Mouse (Mus musculus) C2C12 (cell line): ENCODE results near the gene Fam53b. TPM values are rescaled to one million over a fixed set of nuclear protein-coding genes. Genes with fewer than 3 reads are reported as not detected.

ENCODE experiments used
- H3K27me3 ChIP-seq: one replicate; pipeline ENCODE4 v1.6.1; 2011; ENCODE audit not compliant: control insufficient read depth, insufficient read depth, insufficient read length
- H3K36me3 ChIP-seq: one replicate; pipeline ENCODE4 v1.6.1; 2011; ENCODE audit not compliant: control insufficient read depth, insufficient read depth
- H3K4me3 ChIP-seq: one replicate; pipeline ENCODE4 v1.5.1; 2011; ENCODE audit warnings: mild to moderate bottlenecking, control low read depth; ENCODE audit not compliant: poor library complexity, insufficient read depth, severe bottlenecking
- H3K79me2 ChIP-seq: one replicate; pipeline ENCODE4 v1.6.1; 2011; ENCODE audit not compliant: control insufficient read depth, insufficient read depth
- H3K79me3 ChIP-seq: one replicate; pipeline ENCODE4 v1.6.1; 2011; ENCODE audit warnings: low read depth, control low read depth
- H3ac ChIP-seq: one replicate; pipeline ENCODE3; 2011; ENCODE audit warnings: low read depth; ENCODE audit not compliant: control insufficient read depth, insufficient read length
- CEBPB ChIP-seq: IDR thresholded peaks from one replicate; pipeline ENCODE4 v1.6.1; 2011; ENCODE audit warnings: low read depth, mild to moderate bottlenecking, control low read depth, moderate library complexity
- CTCF ChIP-seq: IDR thresholded peaks from one replicate; pipeline ENCODE4 v1.5.1; 2011; ENCODE audit not compliant: control insufficient read depth, insufficient read depth, insufficient read length
- FOSL1 ChIP-seq: IDR thresholded peaks from one replicate; pipeline ENCODE4 v1.8.0; 2011; ENCODE audit warnings: mild to moderate bottlenecking, low read length; ENCODE audit not compliant: poor library complexity, insufficient read depth, severe bottlenecking
- MAX ChIP-seq: IDR thresholded peaks from one replicate; pipeline ENCODE4 v1.6.1; 2011; ENCODE audit warnings: mild to moderate bottlenecking, control low read depth
- MYOD1 ChIP-seq: IDR thresholded peaks from one replicate; pipeline ENCODE4 v1.6.1; 2011; ENCODE audit warnings: low read depth; ENCODE audit not compliant: control insufficient read depth, insufficient read length
- MYOG ChIP-seq: IDR thresholded peaks from one replicate; pipeline ENCODE4 v1.6.1; 2011; ENCODE audit not compliant: control insufficient read depth, insufficient read length; ENCODE audit errors: extremely low read depth
- USF1 ChIP-seq: IDR thresholded peaks from one replicate; pipeline ENCODE4 v1.6.1; 2011; ENCODE audit warnings: low read depth, mild to moderate bottlenecking, control low read depth, moderate library complexity
- polyA plus RNA-seq: library from polyadenylated mRNA; unstranded; fragments of >200 nt; fragmentation: generic; extraction: Trizol; gene quantifications from one replicate; pipeline ENCODE4 v1.2.1, GENCODE M21; 2012; ENCODE audit warnings: missing spikeins

Gene Fam53b
- polyA plus RNA-seq, 1 experiment = 3.2 TPM

DNA sequence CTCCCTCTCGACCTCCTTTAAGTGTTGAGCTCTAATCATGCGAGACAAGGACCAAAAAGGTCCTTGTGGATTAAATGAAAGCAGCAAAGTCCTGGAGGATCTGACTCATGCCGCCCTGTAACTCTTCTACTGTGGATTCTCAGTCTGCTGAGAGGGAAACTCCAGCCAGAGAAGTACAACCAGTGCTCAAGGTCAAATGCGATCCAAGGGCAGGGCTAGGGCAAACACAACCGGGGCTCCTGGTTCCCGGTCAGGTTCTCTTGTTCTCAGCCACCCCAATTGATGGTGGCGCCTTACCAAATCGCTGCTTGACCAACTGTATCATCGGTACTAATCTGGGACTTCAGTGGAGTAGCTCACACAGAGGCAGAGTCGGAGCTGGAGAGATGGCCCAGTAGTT lies 12.8 kb downstream of the Fam53b start:
- no peaks in the 10 kb centered on the region for H3K27me3 ChIP-seq
- H3ac ChIP-seq = no peak overlapping the region
- no peaks in the 10 kb centered on the region for H3K36me3 ChIP-seq
- H3K4me3 ChIP-seq = no peak overlapping the region
- H3K79me2 ChIP-seq = no peaks in the 10 kb centered on the region
- no peaks in the 10 kb centered on the region for H3K79me3 ChIP-seq
- TF ChIP-seq MYOG = no peak
- no peak for TF ChIP-seq USF1
- no peak for TF ChIP-seq MAX
- no peak for TF ChIP-seq CEBPB
- TF ChIP-seq CTCF = no peak
- TF ChIP-seq MYOD1 = no peak
- TF ChIP-seq FOSL1 = no peak

DNA sequence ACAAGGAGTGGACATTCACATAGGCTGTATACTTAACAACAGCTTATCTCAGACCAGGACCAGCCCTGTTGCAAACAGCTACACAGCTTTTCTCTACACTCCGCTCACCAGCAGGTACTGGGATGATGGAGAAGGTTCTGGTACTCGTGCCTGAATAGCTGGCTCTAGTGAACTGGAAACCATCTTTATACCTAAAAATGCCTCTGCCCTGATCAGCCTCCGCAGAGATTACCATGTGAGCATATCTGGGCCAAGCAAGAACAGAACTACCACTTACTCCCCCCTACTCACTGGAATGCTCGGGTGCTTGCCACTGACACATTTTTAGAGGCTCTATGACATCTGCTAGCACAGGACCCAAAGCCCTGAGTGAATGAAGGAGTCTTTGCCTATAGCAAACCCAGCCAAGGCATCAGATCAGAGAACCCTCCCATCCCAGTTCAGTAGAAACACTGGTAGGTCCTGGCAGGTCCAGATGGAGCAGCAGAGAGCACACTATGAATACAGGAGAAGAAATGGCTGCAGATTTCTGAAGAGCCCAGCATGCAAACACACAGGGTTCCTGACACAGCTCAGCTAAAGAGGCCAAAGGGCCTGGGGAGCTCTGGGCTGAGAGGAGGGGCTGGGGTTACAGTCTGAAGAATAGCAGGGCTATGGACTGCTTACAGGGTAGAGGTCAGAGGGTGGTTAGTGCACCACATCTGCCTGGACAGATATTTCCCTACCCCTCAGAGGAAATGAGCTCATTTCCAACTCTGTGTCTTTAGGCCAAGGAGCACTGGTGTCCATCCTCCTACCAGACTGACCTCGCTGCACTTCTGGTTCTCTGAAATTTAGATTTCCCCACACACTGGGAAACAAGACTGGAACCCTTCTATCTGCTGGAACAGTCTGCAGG lies 14.3 kb downstream of the Fam53b start:
- Histone ChIP-seq H3ac (no peak overlapping the region), H3K4me3 (no peak overlapping the region), H3K27me3 (no peaks in the 10 kb centered on the region), H3K36me3 (no peaks in the 10 kb centered on the region), H3K79me3 (no peaks in the 10 kb centered on the region), H3K79me2 (no peaks in the 10 kb centered on the region)
- TF ChIP-seq MAX (no peak), CTCF (no peak), CEBPB (no peak), MYOG (no peak), FOSL1 (no peak), USF1 (no peak), MYOD1 (no peak)

- H3ac ChIP-seq = no peak overlapping the region
- no peaks in the 10 kb centered on the region for H3K79me3 ChIP-seq
- no peak for TF ChIP-seq MYOG
- TF ChIP-seq USF1 = no peak
- TF ChIP-seq MAX = no peak
- no peak for TF ChIP-seq FOSL1
- no peak for TF ChIP-seq CEBPB
- TF ChIP-seq MYOD1 = no peak
- no peak for TF ChIP-seq CTCF
- no peaks in the 10 kb centered on the region for H3K27me3 ChIP-seq
- no peaks in the 10 kb centered on the region for H3K79me2 ChIP-seq
- H3K4me3 ChIP-seq = no peak overlapping the region
- no peaks in the 10 kb centered on the region for H3K36me3 ChIP-seq
These were observed 18.5 kb downstream of the Fam53b start for GRCm38 (mm10) chr7:132795141-132795540.

- no peaks in the 10 kb centered on the region for H3K79me3 ChIP-seq
- H3K36me3 ChIP-seq = no peaks in the 10 kb centered on the region
- H3ac ChIP-seq = no peak overlapping the region
- no peaks in the 10 kb centered on the region for H3K27me3 ChIP-seq
- H3K4me3 ChIP-seq = no peak overlapping the region
- TF ChIP-seq MAX (no peak), CEBPB (no peak), USF1 (no peak), MYOD1 (no peak), CTCF (no peak), MYOG (no peak), FOSL1 (no peak)
- H3K79me2 ChIP-seq = no peaks in the 10 kb centered on the region
These were observed 20.2 kb downstream of the Fam53b start for GRCm38 (mm10) chr7:132793467-132793866.

GRCm38 (mm10) chr7:132790447-132791219 lies 23.1 kb downstream of the Fam53b start:
- H3K27me3 ChIP-seq = no peaks in the 10 kb centered on the region
- H3K79me2 ChIP-seq = no peaks in the 10 kb centered on the region
- no peaks in the 10 kb centered on the region for H3K79me3 ChIP-seq
- H3K36me3 ChIP-seq = no peaks in the 10 kb centered on the region
- TF ChIP-seq FOSL1 (no peak), CEBPB (no peak), MAX (no peak), MYOD1 (no peak), USF1 (no peak), CTCF (no peak)
- H3K4me3 ChIP-seq = no peak overlapping the region
- no peak overlapping the region for H3ac ChIP-seq
